Mouse (Mus musculus) c-Kit-positive CD71-negative TER-119-negative erythroid progenitor cells, embryonic 14.5 days (primary cell): ENCODE results near the gene Pqlc3.
A peak's percentile ranks its signal among the peaks of the same experiment; 100 is the strongest.
"Not testable (repeated sequence)": the region's sequence is repeated elsewhere in the genome, so short reads cannot be mapped to it uniquely, and the experiment has no call there.

Experiments used
- DNase-seq: peaks from one replicate; pipeline ENCODE4 v3.0.0-alpha.2; 2013; ENCODE audit warnings: low read depth

Gene Pqlc3

DNA sequence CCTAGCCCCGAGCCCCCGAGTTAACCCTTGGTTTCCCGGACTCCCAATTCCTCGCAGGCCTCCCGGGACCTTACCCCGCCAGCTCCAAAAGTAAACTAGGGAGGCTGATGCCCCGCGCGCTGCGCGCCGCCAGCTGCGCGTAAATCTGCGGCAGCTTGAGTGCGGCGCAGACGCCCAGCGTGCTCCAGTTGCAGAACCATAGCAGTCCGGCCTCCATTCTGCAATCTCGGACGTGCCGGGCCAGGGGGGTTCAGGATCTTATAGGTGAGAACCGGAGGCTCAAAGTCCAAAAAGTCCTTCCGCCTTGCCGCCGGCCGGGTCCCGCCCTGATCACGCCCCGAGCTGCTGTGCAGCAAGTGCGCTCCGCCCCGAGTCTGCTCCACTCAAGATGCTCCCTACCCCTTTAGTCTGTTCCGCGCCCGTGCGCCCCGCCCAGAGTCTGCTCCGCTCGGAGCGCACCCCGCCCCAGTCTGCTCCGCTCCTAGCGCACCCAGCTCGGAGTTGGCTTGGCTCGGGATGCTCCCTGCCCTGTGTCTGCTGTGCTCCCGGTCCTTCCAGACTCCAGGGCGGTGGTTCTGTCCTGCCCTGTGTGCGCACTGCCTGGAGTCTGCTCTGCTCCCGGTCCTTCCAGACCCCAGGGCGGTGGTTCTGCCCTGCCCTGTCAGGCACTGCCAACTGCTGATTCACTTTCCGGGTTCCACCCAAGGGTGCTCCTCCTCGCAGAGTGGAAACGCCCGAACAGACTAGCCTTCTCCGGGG is at the start of gene Pqlc3:
Pqlc3 (minus strand) TSS at position 670 of the 759 bp plus-strand sequence.
- peak; percentile 85 for DNase-seq

DNA sequence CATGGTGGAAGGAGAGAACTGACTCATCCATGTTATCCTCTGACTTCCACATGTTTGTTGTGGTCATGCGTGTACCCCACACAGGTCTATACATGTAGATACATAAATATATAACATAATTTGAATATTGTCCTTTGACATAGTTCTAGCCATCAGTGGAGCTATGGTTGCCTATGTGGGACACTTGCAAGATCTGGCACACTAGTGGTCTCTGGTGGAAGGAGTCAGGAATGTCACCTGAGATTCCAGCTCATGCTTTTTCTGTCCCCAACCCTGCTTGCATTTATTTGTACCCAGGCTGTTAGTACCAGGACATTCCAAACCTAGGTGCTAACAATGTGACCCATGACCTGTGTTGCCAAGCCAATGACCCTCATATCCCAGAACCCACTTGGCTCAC is 49.6 kb upstream of the Pqlc3 start:
- DNase-seq = no peak

GRCm38 (mm10) chr12:17048979-17049612 is 48.9 kb upstream of the Pqlc3 start:
- DNase-seq = no peak

GRCm38 (mm10) chr12:17043311-17043710 is 43.1 kb upstream of the Pqlc3 start:
- no peak for DNase-seq

DNA sequence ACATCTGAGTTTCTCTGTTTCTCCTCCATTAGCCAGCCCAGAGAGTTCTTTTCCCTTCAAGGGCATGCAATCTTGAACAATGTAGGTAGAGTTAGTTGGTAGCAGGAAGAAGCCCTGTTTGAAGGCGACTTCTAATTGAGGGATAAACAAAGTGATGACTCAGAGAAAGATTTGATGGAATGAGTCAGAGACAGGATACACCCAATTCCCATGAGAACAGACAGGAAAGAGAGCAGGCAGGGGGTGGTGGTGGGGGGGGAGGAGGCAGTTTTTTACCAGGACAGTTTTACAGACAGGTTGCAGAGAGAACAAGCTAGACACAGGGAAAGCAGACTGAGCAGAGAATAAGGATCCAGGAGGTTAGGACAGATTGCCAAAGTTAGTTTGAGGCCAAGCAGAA is 40.4 kb upstream of the Pqlc3 start:
- DNase-seq = no peak

DNA sequence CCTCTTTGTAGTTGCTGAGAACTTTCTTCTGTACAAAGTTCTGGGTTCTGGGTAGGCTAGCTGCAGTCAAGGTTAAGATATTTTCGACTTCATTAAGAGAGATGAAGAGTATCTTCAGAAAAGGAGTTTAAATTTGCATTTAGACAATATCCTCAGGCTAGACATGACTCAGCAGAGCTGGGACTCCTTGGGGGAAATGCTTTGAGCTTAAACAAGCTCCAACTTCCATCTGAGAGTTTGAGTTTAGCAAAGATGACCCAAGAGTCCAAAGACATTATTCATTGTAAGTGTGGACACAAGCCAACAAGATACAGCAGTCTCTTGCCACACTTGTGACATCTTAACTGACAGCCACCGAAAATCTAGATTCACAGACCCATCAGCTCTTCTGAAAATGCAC is 39.2 kb upstream of the Pqlc3 start:
- DNase-seq = no peak

- DNase-seq = no peak
These were observed 38.0 kb upstream of the Pqlc3 start for GRCm38 (mm10) chr12:17038246-17038645.

GRCm38 (mm10) chr12:17037053-17037610 is 36.9 kb upstream of the Pqlc3 start:
- DNase-seq = no peak

DNA sequence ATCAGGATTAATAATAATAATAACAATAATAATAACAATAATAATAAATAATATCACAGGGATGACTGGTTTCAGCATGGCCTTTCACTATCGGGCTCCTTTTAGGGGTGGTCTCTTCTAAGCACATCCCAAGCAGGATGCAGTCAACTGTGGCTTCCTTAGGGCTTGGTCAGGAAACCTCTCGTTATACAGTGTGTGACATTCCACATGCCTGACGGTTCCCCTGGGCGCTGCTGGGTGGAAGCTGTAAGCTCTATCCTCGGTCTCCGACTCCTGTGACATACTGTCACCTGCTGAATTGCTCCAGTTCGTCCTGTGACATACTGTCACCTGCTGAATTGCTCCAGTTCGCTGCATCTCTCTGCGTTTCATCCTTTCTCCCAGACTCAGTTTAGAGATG is 36.3 kb upstream of the Pqlc3 start:
- DNase-seq = no peak

DNA sequence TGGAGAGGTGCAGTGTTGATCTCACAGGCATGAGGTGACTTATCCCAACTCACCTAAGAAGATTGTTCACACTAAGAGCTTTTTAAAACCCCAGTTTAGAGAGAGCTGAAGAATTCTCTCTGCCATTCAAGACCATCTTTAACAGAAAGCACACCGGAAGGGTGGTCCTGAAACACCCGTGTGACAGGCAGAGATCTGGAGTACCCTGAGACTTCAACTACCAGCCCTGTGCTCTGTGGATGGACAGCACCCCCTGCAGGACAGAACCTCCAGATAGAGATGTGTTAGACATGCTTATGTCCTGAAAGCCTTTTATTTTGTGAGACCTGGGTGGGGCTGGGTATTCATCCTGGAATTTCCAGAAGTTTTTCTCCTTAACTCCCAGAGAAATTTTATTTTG is 34.9 kb upstream of the Pqlc3 start:
- DNase-seq = peak; percentile 52

- no peak for DNase-seq
These were observed 34.5 kb upstream of the Pqlc3 start for GRCm38 (mm10) chr12:17034671-17035070.

- DNase-seq = no peak
These were observed 33.2 kb upstream of the Pqlc3 start for GRCm38 (mm10) chr12:17033464-17033841.

- DNase-seq = peak; percentile 70
These were observed 32.7 kb upstream of the Pqlc3 start for GRCm38 (mm10) chr12:17032694-17033463.

DNA sequence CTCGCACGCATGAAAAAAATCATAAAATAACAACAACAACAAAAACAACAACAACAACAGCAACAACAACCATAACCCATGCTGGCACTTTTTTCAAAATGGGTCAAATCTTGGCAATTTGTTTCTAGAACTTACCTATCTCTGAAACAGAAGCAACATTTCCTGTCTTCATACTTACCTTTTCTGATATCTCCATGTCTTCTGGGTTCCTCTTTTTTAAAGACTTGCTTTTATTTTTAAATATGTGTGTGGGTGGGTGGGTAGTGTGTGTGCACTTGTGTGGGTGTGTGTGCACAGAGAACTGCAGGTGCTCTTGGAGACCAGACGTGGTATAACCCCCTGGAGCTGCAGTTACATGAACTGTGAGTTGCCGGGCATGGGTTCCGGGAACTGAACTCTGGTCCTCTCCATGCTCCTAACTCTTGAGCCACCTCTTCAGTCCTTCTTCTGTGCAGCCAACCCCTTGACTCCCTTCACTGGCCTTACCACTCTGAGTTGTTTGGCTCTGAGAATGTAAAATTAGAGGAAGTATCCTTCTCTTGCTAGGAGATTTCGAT is 24.4 kb upstream of the Pqlc3 start:
- DNase-seq = no peak

- DNase-seq = no peak
These were observed 21.9 kb upstream of the Pqlc3 start for GRCm38 (mm10) chr12:17022145-17022544.

GRCm38 (mm10) chr12:17021125-17021524 is 20.9 kb upstream of the Pqlc3 start:
- not testable (repeated sequence) for DNase-seq

DNA sequence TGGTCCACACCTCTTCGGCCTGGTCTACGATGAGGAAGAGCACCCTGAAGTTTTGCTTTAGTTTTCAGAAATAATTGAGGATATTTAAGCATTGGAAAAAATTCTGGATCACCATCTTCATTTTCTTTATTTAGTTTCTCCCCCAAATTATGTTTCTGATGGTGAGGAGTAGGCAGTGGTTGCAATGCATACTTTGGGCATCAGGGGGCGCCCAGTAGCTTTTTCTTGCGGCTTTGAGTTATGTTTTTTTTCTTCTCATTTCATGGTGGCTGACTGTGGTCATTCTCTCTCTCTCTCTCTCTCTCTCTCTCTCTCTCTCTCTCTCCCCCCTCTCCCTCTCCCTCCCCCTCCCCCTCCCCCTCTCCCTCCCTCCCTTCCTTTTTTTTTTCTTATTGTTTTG is 18.3 kb upstream of the Pqlc3 start:
- DNase-seq = no peak

DNA sequence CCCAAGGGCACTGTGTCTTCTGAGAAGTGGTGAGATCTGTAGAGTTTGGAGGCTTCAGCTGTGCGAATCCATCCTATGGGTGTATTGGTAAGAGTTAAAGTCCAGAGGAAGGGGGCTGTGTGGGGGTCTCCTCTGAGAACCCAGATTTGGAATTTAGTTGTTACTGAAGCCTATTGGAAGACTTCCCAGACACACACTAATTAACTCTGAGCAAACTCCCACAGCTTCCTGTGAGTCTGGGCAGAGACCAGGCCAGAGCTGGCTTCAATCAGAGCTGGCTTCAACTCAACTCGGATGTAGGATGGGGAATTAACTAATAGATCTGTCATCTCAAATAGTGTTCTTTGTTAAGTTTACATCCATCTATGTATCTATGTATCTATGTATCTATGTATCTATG is 15.5 kb upstream of the Pqlc3 start:
- no peak for DNase-seq

- no peak for DNase-seq
These were observed 12.1 kb upstream of the Pqlc3 start for GRCm38 (mm10) chr12:17012067-17012899.

DNA sequence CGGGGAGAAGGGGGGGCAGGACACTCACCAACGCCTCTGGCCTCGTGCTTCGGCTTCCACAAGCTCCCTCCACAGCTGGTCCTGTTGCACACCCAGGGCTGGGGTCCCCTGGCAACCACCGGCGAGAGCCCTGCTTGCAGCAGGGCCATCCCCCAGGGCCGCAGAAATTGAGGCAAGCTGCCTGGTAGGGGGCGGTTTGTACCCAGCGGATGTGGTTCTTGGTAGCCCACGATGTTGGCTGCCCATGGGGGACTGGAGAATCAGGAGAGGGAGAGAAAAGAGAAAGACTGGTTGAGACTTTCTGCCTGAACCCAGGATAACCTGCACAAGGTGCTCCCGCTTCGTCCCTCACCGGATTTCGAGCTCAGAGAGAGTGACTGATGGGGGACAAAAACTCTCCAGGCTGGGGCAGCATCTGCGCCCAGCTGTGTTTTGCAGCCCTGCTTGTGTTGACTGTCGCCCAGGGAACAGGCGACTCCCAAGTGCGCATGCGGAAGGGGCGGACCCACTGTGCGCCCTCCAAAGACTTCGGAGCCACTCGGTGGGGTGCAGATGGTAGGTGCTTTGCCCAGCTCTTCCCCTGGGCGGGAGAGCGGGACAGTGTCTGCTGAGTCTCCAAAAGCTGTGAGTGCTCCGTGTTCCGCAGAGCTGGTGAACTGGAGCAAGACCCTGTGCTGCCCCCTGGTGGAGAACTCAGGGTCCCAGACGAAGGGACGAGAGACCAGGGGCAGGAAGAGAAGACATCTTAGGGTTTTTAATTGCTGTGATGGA is 11.1 kb upstream of the Pqlc3 start, which contains the start of gene 2410004P03Rik:
2410004P03Rik (minus strand) TSS at position 628 of the 771 bp plus-strand sequence.
- DNase-seq = peak; percentile 78

DNA sequence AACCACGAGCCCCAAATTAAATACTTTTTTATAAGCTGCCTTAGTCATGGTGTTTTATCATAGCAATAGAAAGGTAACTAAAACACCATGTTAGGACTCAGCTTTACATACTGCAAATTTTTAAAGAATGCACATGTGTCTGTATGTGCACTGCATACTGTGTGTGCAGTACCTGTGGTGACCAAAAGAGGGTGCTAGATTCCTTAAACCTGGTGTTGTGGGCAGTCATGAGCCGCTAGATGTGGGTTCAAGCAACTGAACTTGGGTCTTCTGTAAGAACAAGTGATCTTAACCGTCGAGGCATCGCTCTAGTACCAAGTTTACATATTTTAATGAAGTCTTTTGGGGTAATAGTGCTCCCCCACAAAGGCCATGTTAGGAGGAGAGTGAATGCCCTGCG is 9.3 kb upstream of the Pqlc3 start:
- DNase-seq = no peak
